Mouse (Mus musculus): ENCODE measurements at regions not wholly inside any gene's neighbourhood (a gene's known extent, or its start where the extent isn't known, plus 50 kb on each side); places are given as distances from the start of the nearest gene placed in this dataset.

DNA sequence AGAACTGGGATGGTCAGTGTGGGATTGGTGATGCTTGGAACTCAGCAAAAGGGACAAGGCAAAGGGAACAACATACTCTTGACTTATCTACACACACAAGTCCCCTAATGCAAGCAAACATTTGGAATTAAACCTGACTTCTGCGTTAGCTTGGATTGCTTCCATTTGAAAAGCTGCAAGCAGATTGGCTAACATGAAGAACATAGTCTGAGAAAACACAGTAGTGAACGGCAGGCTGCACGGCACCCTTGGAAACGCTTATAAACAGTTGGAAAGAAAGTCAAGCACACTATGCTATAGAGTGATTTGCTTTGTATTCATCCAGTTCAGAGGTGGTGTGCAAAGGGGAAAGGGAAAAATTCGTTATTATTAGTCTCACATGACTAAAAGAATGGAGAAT lies 387.9 kb upstream of the Igfbp7 start:
- no peak for TF ChIP-seq CTCF (IDR thresholded peaks at IDR 0.05; ENCODE audit: insufficient read depth, low read length)
- no peak for TF ChIP-seq POLR2A (IDR thresholded peaks at IDR 0.05; ENCODE audit: borderline replicate concordance, extremely low read depth, low read depth, low read length)

Data from lung, adult 2 months (tissue).